Mouse (Mus musculus) neural tube, embryonic 11.5 days (tissue): Measurements from ENCODE around the gene Rab3d. TPM values are rescaled to one million over a fixed set of nuclear protein-coding genes. Genes with fewer than 3 reads are reported as not detected.
A peak's percentile ranks its signal among the peaks of the same experiment; 100 is the strongest.
"Not testable (repeated sequence)": the region's sequence is repeated elsewhere in the genome, so short reads cannot be mapped to it uniquely, and the experiment has no call there.

Experiments
- ATAC-seq: fragments of 200-750 bp; cut with Nextera tagmentation; 2 replicates; pipeline ENCODE4 v1.8.0; 2017; ENCODE audit warnings: moderate number of reproducible peaks, mild to moderate bottlenecking, moderate TSS enrichment, moderate library complexity; ENCODE audit not compliant: insufficient read depth, low FRiP score, low TSS enrichment
- DNase-seq: peaks from one replicate; pipeline ENCODE4 v3.0.0-alpha.2; 2015; ENCODE audit warnings: low spot score
- H3K27ac ChIP-seq: fragments of 300-500 bp; sonication (generic); 2 replicates; pipeline ENCODE4 v1.5.1; 2014; ENCODE audit warnings: low read depth, mild to moderate bottlenecking, low read length
- H3K27me3 ChIP-seq: fragments of 300-500 bp; sonication (generic); 2 replicates; pipeline ENCODE4 v1.6.1; 2014; ENCODE audit warnings: mild to moderate bottlenecking, low read length, mixed read lengths; ENCODE audit not compliant: control insufficient read depth, insufficient read depth
- H3K36me3 ChIP-seq: fragments of 300-500 bp; sonication (generic); 2 replicates; pipeline ENCODE4 v1.6.1; 2014; ENCODE audit warnings: mild to moderate bottlenecking, low read length, moderate library complexity, mixed read lengths; ENCODE audit not compliant: control insufficient read depth, insufficient read depth
- H3K4me1 ChIP-seq: fragments of 300-500 bp; sonication (generic); 2 replicates; pipeline ENCODE4 v1.6.1; 2014; ENCODE audit warnings: low read length, mixed read lengths; ENCODE audit not compliant: control insufficient read depth, insufficient read depth
- H3K4me2 ChIP-seq: fragments of 300-500 bp; sonication (generic); 2 replicates; pipeline ENCODE4 v1.6.1; 2014; ENCODE audit warnings: low read depth, mild to moderate bottlenecking, moderate library complexity
- H3K4me3 ChIP-seq: fragments of 300-500 bp; sonication (generic); 2 replicates; pipeline ENCODE4 v1.5.1; 2014; ENCODE audit warnings: low read depth, low read length
- H3K9ac ChIP-seq: fragments of 300-500 bp; sonication (generic); 2 replicates; pipeline ENCODE4 v1.6.1; 2014; ENCODE audit warnings: mild to moderate bottlenecking, low read length
- H3K9me3 ChIP-seq: fragments of 300-500 bp; sonication (generic); 2 replicates; pipeline ENCODE4 v1.6.1; 2016; ENCODE audit warnings: low read length; ENCODE audit not compliant: control insufficient read depth
- WGBS: fragments of 180-500 bp; shearing (Covaris S2); extraction: QIAGEN DNeasy Blood & Tissue Kit; methylation state at CpG from one replicate; pipeline ENCODE4 v1.1.7; 2014; 5-methylcytosine and 5-hydroxymethylcytosine counted together
- polyA plus RNA-seq: library from polyadenylated mRNA; unstranded; fragments of >200 nt; fragmentation: Nextera tagmentation; extraction: Ambion mirVana; gene quantifications from 2 replicates; pipeline ENCODE4 v1.2.1, GENCODE M21; 2014

The Rab3d gene
- polyA plus RNA-seq, 1 experiment from 2014 or later, result 12.7 TPM

GRCm38 (mm10) chr9:21904031-21904430 is 14.0 kb downstream of the Rab3d start:
- no peaks in the 10 kb centered on the region for H3K36me3 ChIP-seq
- H3K4me2 ChIP-seq, result no peak overlapping the region
- DNase-seq, result no peak
- no peak for ATAC-seq
- H3K4me3 ChIP-seq, result no peak overlapping the region
- no peaks in the 10 kb centered on the region for H3K4me1 ChIP-seq
- H3K9me3 ChIP-seq, result no peaks in the 10 kb centered on the region
- no peak overlapping the region for H3K27ac ChIP-seq
- H3K9ac ChIP-seq, result no peak overlapping the region
- WGBS, result 85% methylated on average over 4 of the region's 4 CpGs
- H3K27me3 ChIP-seq, result no peaks in the 10 kb centered on the region

- Histone ChIP-seq H3K4me2 (peak overlapping the region; percentile 42), H3K4me1 (no peaks in the 10 kb centered on the region), H3K27ac (no peak overlapping the region), H3K27me3 (no peaks in the 10 kb centered on the region), H3K9me3 (no peaks in the 10 kb centered on the region), H3K4me3 (peak overlapping the region; percentile 32), H3K36me3 (no peaks in the 10 kb centered on the region), H3K9ac (peak overlapping the region; percentile 29; the same call in 1 of the 2 replicates)
- ATAC-seq (peak; percentile 71), DNase-seq (peak; percentile 62)
- WGBS, result 20% methylated on average over 10 of the region's 10 CpGs
Observed at GRCm38 (mm10) chr9:21901223-21901820, 16.7 kb downstream of the Rab3d start.

GRCm38 (mm10) chr9:21889229-21889628 is 28.8 kb downstream of the Rab3d start:
- Histone ChIP-seq H3K4me1 (no peaks in the 10 kb centered on the region), H3K9me3 (no peaks in the 10 kb centered on the region), H3K4me3 (no peak overlapping the region), H3K4me2 (no peak overlapping the region), H3K36me3 (no peaks in the 10 kb centered on the region), H3K27me3 (no peaks in the 10 kb centered on the region), H3K9ac (no peak overlapping the region), H3K27ac (no peak overlapping the region)
- 69% methylated on average over 3 of the region's 3 CpGs for WGBS
- DNase-seq (no peak), ATAC-seq (no peak)

GRCm38 (mm10) chr9:21876601-21877000 is 41.4 kb downstream of the Rab3d start:
- no peak overlapping the region for H3K4me2 ChIP-seq

GRCm38 (mm10) chr9:21872204-21872603 is 45.8 kb downstream of the Rab3d start:
- Histone ChIP-seq H3K36me3 (no peaks in the 10 kb centered on the region), H3K4me3 (no peak overlapping the region), H3K27ac (no peak overlapping the region), H3K9ac (no peak overlapping the region), H3K27me3 (no peaks in the 10 kb centered on the region), H3K4me2 (no peak overlapping the region), H3K9me3 (no peaks in the 10 kb centered on the region), H3K4me1 (no peaks in the 10 kb centered on the region)
- DNase-seq (no peak), ATAC-seq (no peak)
- WGBS, result 73% methylated on average over 4 of the region's 4 CpGs

More at GRCm38 (mm10) chr9:21876601-21877000, 41.4 kb downstream of the Rab3d start:
- H3K27ac ChIP-seq, result no peak overlapping the region
- H3K27me3 ChIP-seq, result no peaks in the 10 kb centered on the region
- no peaks in the 10 kb centered on the region for H3K9me3 ChIP-seq
- no peak overlapping the region for H3K9ac ChIP-seq
- H3K36me3 ChIP-seq, result no peaks in the 10 kb centered on the region
- no peaks in the 10 kb centered on the region for H3K4me1 ChIP-seq
- peak; percentile 7 for DNase-seq
- WGBS, result 62% methylated on average over 3 of the region's 3 CpGs
- H3K4me3 ChIP-seq, result no peak overlapping the region
- ATAC-seq, result no peak

- WGBS, result 17% methylated on average over 20 of the region's 20 CpGs
- Histone ChIP-seq H3K27ac (no peak overlapping the region), H3K4me3 (no peak overlapping the region), H3K4me2 (no peak overlapping the region), H3K9me3 (no peaks in the 10 kb centered on the region), H3K4me1 (no peaks in the 10 kb centered on the region), H3K9ac (no peak overlapping the region), H3K27me3 (no peaks in the 10 kb centered on the region), H3K36me3 (no peaks in the 10 kb centered on the region)
- peak; percentile 65 for DNase-seq
- ATAC-seq, result 0 out of 2 replicates have a peak, but pooled peaks have one; percentile 35
Observed at GRCm38 (mm10) chr9:21870879-21871524, 47.0 kb downstream of the Rab3d start.

- H3K4me3 ChIP-seq, result not testable (repeated sequence)
Observed at GRCm38 (mm10) chr9:21869290-21869689, 48.7 kb downstream of the Rab3d start.

GRCm38 (mm10) chr9:21867726-21868125 is 50.3 kb downstream of the Rab3d start:
- ATAC-seq, result no peak
- WGBS, result 75% methylated on average over 3 of the region's 3 CpGs
- no peaks in the 10 kb centered on the region for H3K27me3 ChIP-seq

More at GRCm38 (mm10) chr9:21869290-21869689, 48.7 kb downstream of the Rab3d start:
- H3K27me3 ChIP-seq, H3K4me2 ChIP-seq, H3K36me3 ChIP-seq, H3K9ac ChIP-seq, H3K27ac ChIP-seq, H3K4me1 ChIP-seq, DNase-seq, H3K9me3 ChIP-seq, ATAC-seq: not testable (repeated sequence)
- 57% methylated on average over 7 of the region's 7 CpGs for WGBS

GRCm38 (mm10) chr9:21866641-21867040 is 51.4 kb downstream of the Rab3d start:
- Histone ChIP-seq H3K9me3 (no peaks in the 10 kb centered on the region), H3K9ac (no peak overlapping the region), H3K4me3 (no peak overlapping the region), H3K36me3 (no peaks in the 10 kb centered on the region), H3K4me1 (no peaks in the 10 kb centered on the region), H3K4me2 (no peak overlapping the region), H3K27me3 (no peaks in the 10 kb centered on the region), H3K27ac (no peak overlapping the region)
- ATAC-seq, result no peak
- 52% methylated on average over 2 of the region's 2 CpGs for WGBS
- DNase-seq, result no peak

More at GRCm38 (mm10) chr9:21867726-21868125, 50.3 kb downstream of the Rab3d start:
- Histone ChIP-seq H3K9me3 (no peaks in the 10 kb centered on the region), H3K4me3 (no peak overlapping the region), H3K4me2 (no peak overlapping the region), H3K36me3 (no peaks in the 10 kb centered on the region), H3K9ac (no peak overlapping the region), H3K27ac (no peak overlapping the region), H3K4me1 (no peaks in the 10 kb centered on the region)
- DNase-seq, result no peak
